In the genomic region with DNA sequence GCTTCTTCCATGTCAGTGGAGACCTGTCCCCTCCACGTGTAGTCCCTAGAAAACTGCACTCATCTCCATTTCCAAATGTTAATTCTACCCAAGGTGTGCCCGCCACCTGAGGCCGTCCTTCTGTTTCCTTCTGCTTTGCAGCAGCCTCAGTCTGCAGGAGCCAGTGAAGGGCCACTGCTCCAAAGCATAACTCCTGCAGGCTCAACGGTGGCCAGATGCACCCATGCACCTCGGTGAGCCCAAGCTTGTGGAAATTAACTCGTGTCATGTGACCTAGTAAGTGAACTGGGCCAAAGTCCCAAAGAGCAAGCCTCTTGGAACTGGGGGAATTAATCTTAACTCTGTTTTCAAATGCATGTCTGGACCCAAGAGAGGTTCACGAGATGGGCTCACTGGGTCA, we compare ENCODE assay signal across 23 mouse cellular contexts. TPM values are rescaled to one million over a fixed set of nuclear protein-coding genes. Genes with fewer than 3 reads are reported as not detected.
A peak's percentile ranks its signal among the peaks of the same experiment; 100 is the strongest.
DNase-seq lines count a peak whose midpoint lies in the region; ATAC-seq and TF ChIP-seq lines count a peak whose summit lies in the region.
"Had no signal": no experiment of that assay in that cellular context is flagged by ENCODE, and none has a peak within 500 bp of the region (broad histone marks: within the 10 kb centered on the region; RNA-seq: fewer than 3 reads in every experiment).

No protein-coding gene starts in this region.

- no peak for TF ChIP-seq CTCF in intestine, postnatal 0 days (IDR thresholded peaks at IDR 0.05; ENCODE audit: low read depth)

- no peak overlapping the region for H3K9ac ChIP-seq in kidney, embryonic 14.5 days (ENCODE audit: low read depth, low read length)
- H3K9ac ChIP-seq in intestine, postnatal 0 days (ENCODE audit: low read depth, low read length), result no peak overlapping the region
- H3K9ac ChIP-seq in kidney, embryonic 15.5 days, result no peak overlapping the region
- H3K9ac ChIP-seq: embryonic facial prominence, embryonic 12.5 days; liver, embryonic 13.5 days; lung, embryonic 14.5 days; neural tube, embryonic 12.5 days had no signal

- H3K4me2 ChIP-seq in kidney, embryonic 14.5 days (replicated peaks; ENCODE audit: low read depth, low read length), result no peak overlapping the region
- no peak overlapping the region for H3K4me2 ChIP-seq in intestine, postnatal 0 days (replicated peaks; ENCODE audit: low read depth)
- H3K4me2 ChIP-seq in kidney, embryonic 15.5 days, result no peak overlapping the region
- H3K4me2 ChIP-seq: embryonic facial prominence, embryonic 12.5 days; liver, embryonic 13.5 days; lung, embryonic 14.5 days; neural tube, embryonic 12.5 days had no signal

- intact Hi-C loops in left cerebral cortex, postnatal 14 days (cut with DNase I), result no loop called here

- H3K9me3 ChIP-seq in kidney, embryonic 14.5 days (ENCODE audit: control insufficient read depth, low read length), result no peaks in the 10 kb centered on the region
- H3K9me3 ChIP-seq in intestine, postnatal 0 days (ENCODE audit: control insufficient read depth), result no peaks in the 10 kb centered on the region
- H3K9me3 ChIP-seq in kidney, embryonic 15.5 days (replicated peaks), result no peaks in the 10 kb centered on the region
- H3K9me3 ChIP-seq: embryonic facial prominence, embryonic 12.5 days; heart, embryonic 10.5 days; hindbrain, embryonic 10.5 days; liver, embryonic 13.5 days; megakaryocyte, embryonic 14.5 days; neural tube, embryonic 12.5 days had no signal

- H3K27ac ChIP-seq in kidney, embryonic 14.5 days (ENCODE audit: low read depth, low read length), result no peak overlapping the region
- H3K27ac ChIP-seq in intestine, postnatal 0 days (ENCODE audit: low read depth, low read length), result no peak overlapping the region
- H3K27ac ChIP-seq in kidney, embryonic 15.5 days, result no peak overlapping the region
- H3K27ac ChIP-seq: embryonic facial prominence, embryonic 12.5 days; heart, embryonic 10.5 days; hindbrain, embryonic 10.5 days; liver, embryonic 13.5 days; neural tube, embryonic 12.5 days had no signal

- no peak overlapping the region for H3K4me3 ChIP-seq in kidney, embryonic 14.5 days (ENCODE audit: low read length)
- H3K4me3 ChIP-seq in intestine, postnatal 0 days (ENCODE audit: low read depth, low read length), result no peak overlapping the region
- no peak overlapping the region for H3K4me3 ChIP-seq in kidney, embryonic 15.5 days (replicated peaks)
- H3K4me3 ChIP-seq: embryonic facial prominence, embryonic 12.5 days; heart, embryonic 10.5 days; hindbrain, embryonic 10.5 days; liver, embryonic 13.5 days; megakaryocyte, embryonic 14.5 days; neural tube, embryonic 12.5 days had no signal

- no peak; the same call in 1 of the 2 replicates for ATAC-seq in kidney, embryonic 14.5 days (ENCODE audit: low FRiP score, low TSS enrichment)
- peak; percentile 65; the same call in 1 of the 2 replicates for ATAC-seq in intestine, postnatal 0 days
- ATAC-seq in kidney, embryonic 15.5 days (replicated peaks; ENCODE audit: low FRiP score), result peak; percentile 68; the same call in 1 of the 2 replicates
- ATAC-seq: hindbrain, embryonic 16.5 days; Patski had no signal

- H3K36me3 ChIP-seq in kidney, embryonic 14.5 days (ENCODE audit: control insufficient read depth, insufficient read depth, low read length), result peaks cover 4% of the 10 kb centered on the region; the same call in 1 of the 2 replicates
- peaks cover 8% of the 10 kb centered on the region; the same call in 1 of the 2 replicates for H3K36me3 ChIP-seq in intestine, postnatal 0 days (ENCODE audit: control insufficient read depth, insufficient read depth)
- peaks cover 8% of the 10 kb centered on the region; the same call in 1 of the 2 replicates for H3K36me3 ChIP-seq in kidney, embryonic 15.5 days
- H3K36me3 ChIP-seq: embryonic facial prominence, embryonic 12.5 days; G1E; heart, embryonic 10.5 days; hindbrain, embryonic 10.5 days; liver, embryonic 13.5 days; neural tube, embryonic 12.5 days had no signal

- 80% methylated on average over 7 of the region's 7 CpGs for WGBS in kidney, embryonic 14.5 days
- WGBS in intestine, postnatal 0 days, result 55% methylated on average over 7 of the region's 7 CpGs
- WGBS in kidney, embryonic 15.5 days, result 77% methylated on average over 7 of the region's 7 CpGs

- no peaks in the 10 kb centered on the region for H3K4me1 ChIP-seq in kidney, embryonic 14.5 days (ENCODE audit: control insufficient read depth, insufficient read depth, low read length)
- H3K4me1 ChIP-seq in intestine, postnatal 0 days (replicated peaks; ENCODE audit: control insufficient read depth, insufficient read depth, low read length), result no peaks in the 10 kb centered on the region
- no peaks in the 10 kb centered on the region for H3K4me1 ChIP-seq in kidney, embryonic 15.5 days
- H3K4me1 ChIP-seq: embryonic facial prominence, embryonic 12.5 days; liver, embryonic 13.5 days; megakaryocyte, embryonic 14.5 days had no signal

- H3K27me3 ChIP-seq in kidney, embryonic 14.5 days (ENCODE audit: control insufficient read depth, insufficient read depth, low read length), result no peaks in the 10 kb centered on the region
- no peaks in the 10 kb centered on the region for H3K27me3 ChIP-seq in intestine, postnatal 0 days (replicated peaks; ENCODE audit: control insufficient read depth, insufficient read depth, low read length)
- no peaks in the 10 kb centered on the region for H3K27me3 ChIP-seq in kidney, embryonic 15.5 days
- H3K27me3 ChIP-seq: CH12.LX; embryonic facial prominence, embryonic 12.5 days; liver, embryonic 13.5 days; megakaryocyte, embryonic 14.5 days; neural tube, embryonic 12.5 days; Patski had no signal

- DNase-seq in kidney, adult 11 months, result peak; percentile 86
- peak; percentile 75 to 88 for DNase-seq in kidney, postnatal 36 days
- DNase-seq in left cerebral cortex, adult 8-10 months (ENCODE audit: low spot score in 2 of 2), result no peak
- no peak for DNase-seq in left cerebral cortex, postnatal 14 days (ENCODE audit: low spot score in 2 of 2)
- DNase-seq in adrenal gland, adult 2 months, result no peak
- DNase-seq: B cell, adult 2 months; liver, embryonic 13.5 days; lung, embryonic 14.5 days; midbrain, embryonic 14.5 days; right cerebral cortex, postnatal 14 days had no signal

RNA-seq across cellular contexts. Expression of a gene that starts 40.8 kb away (rescaled TPM):
- 15.9 and 28.9 TPM in 2 replicates for polyA plus RNA-seq in kidney, embryonic 14.5 days (2014; fragmentation: Nextera tagmentation; extraction: Ambion mirVana)
- 16.2 and 17.2 TPM in 2 replicates for polyA plus RNA-seq in intestine, postnatal 0 days (2015; fragmentation: Nextera tagmentation; extraction: Ambion mirVana)
- 19.0 and 20.1 TPM in 2 replicates for polyA plus RNA-seq in kidney, embryonic 15.5 days (2015; fragmentation: Nextera tagmentation; extraction: Ambion mirVana)
- total RNA-seq in left cerebral cortex, adult 8-10 months (2022), result 10 to 100 TPM; 55.6 to 65.4 (median 56.4) TPM
- total RNA-seq in left cerebral cortex, postnatal 14 days (2021), result 10 to 100 TPM; 78.7 to 95.4 TPM
- 1 to 10 TPM in 1 of 2 experiments, under 1 TPM in 1; 0.95 to 2.0 TPM for total RNA-seq in adrenal gland, adult 2 months (2021)
- polyA plus RNA-seq in adrenal gland, adult 2 months (2012; rRNA removed), result 0.89 and 0.97 TPM in 2 replicates
- total RNA-seq: granulocyte monocyte progenitor cell, adult 5-6 weeks had no signal
- polyA plus RNA-seq: G1E had no signal

Comparison
In these comparisons a context has a peak if more than half of its experiments do, and no peak if none do; other contexts are left out.
1. DNase-seq: peak in kidney, adult 11 months (single experiment) and kidney, postnatal 36 days (2 of 2); none in left cerebral cortex, adult 8-10 months (0 of 2), left cerebral cortex, postnatal 14 days (0 of 2) and adrenal gland, adult 2 months (single experiment).